Mouse (Mus musculus) kidney, embryonic 14.5 days (tissue): ENCODE measurements around the gene Mtx1. TPM values are rescaled to one million over a fixed set of nuclear protein-coding genes. Genes with fewer than 3 reads are reported as not detected.
"Not testable (repeated sequence)": the region's sequence is repeated elsewhere in the genome, so short reads cannot be mapped to it uniquely, and the experiment has no call there.

Experiments used
- ATAC-seq: fragments of 200-750 bp; cut with Nextera tagmentation; 2 replicates; pipeline ENCODE4 v1.8.0; 2017; ENCODE audit warnings: moderate number of reproducible peaks, mild to moderate bottlenecking, moderate TSS enrichment, moderate library complexity; ENCODE audit not compliant: low FRiP score, low TSS enrichment
- H3K27ac ChIP-seq: fragments of 300-500 bp; sonication (generic); 2 replicates; pipeline ENCODE4 v1.5.1; 2014; ENCODE audit warnings: low read depth, mild to moderate bottlenecking, low read length, moderate library complexity, mixed read lengths
- H3K27me3 ChIP-seq: fragments of 300-500 bp; sonication (generic); 2 replicates; pipeline ENCODE4 v1.6.1; 2014; ENCODE audit warnings: mild to moderate bottlenecking, low read length; ENCODE audit not compliant: control insufficient read depth, insufficient read depth
- H3K36me3 ChIP-seq: fragments of 300-500 bp; sonication (generic); 2 replicates; pipeline ENCODE4 v1.6.1; 2014; ENCODE audit warnings: low read length, mixed read lengths; ENCODE audit not compliant: control insufficient read depth, insufficient read depth
- H3K4me1 ChIP-seq: fragments of 300-500 bp; sonication (generic); 2 replicates; pipeline ENCODE4 v1.6.1; 2014; ENCODE audit warnings: low read length, mixed read lengths; ENCODE audit not compliant: control insufficient read depth, insufficient read depth
- H3K4me2 ChIP-seq: fragments of 300-500 bp; sonication (generic); replicated peaks from 2 replicates; pipeline ENCODE4 v1.6.1; 2014; ENCODE audit warnings: low read depth, mild to moderate bottlenecking, low read length
- H3K4me3 ChIP-seq: fragments of 300-500 bp; sonication (generic); 2 replicates; pipeline ENCODE4 v1.5.1; 2014; ENCODE audit warnings: mild to moderate bottlenecking, low read length
- H3K9ac ChIP-seq: fragments of 300-500 bp; sonication (generic); 2 replicates; pipeline ENCODE4 v1.6.1; 2014; ENCODE audit warnings: low read depth, mild to moderate bottlenecking, low read length, moderate library complexity
- H3K9me3 ChIP-seq: fragments of 300-500 bp; sonication (generic); 2 replicates; pipeline ENCODE4 v1.6.1; 2016; ENCODE audit warnings: low read length; ENCODE audit not compliant: control insufficient read depth
- WGBS: fragments of 180-500 bp; shearing (Covaris S2); extraction: QIAGEN DNeasy Blood & Tissue Kit; methylation state at CpG from one replicate; pipeline ENCODE4 v1.1.7; 2014; 5-methylcytosine and 5-hydroxymethylcytosine counted together
- polyA plus RNA-seq: library from polyadenylated mRNA; unstranded; fragments of >200 nt; fragmentation: Nextera tagmentation; extraction: Ambion mirVana; gene quantifications from 2 replicates; pipeline ENCODE4 v1.2.1, GENCODE M21; 2014

The Mtx1 gene
- polyA plus RNA-seq, 1 experiment from 2014 or later: 217 TPM

GRCm38 (mm10) chr3:89226361-89226760, 527 bp downstream of the Mtx1 start:
- WGBS: 30% methylated on average over 11 of the region's 11 CpGs
- H3K9me3 ChIP-seq: no peaks in the 10 kb centered on the region
- peaks cover 23% of the 10 kb centered on the region; the same call in 1 of the 2 replicates for H3K4me1 ChIP-seq
- H3K27me3 ChIP-seq: no peaks in the 10 kb centered on the region
- ATAC-seq: no peak
- H3K4me3 ChIP-seq: peak overlapping the region; percentile 40; the same call in 1 of the 2 replicates
- H3K27ac ChIP-seq: no peak overlapping the region
- H3K4me2 ChIP-seq: peak overlapping the region; percentile 87
- peak overlapping the region; percentile 54; the same call in 1 of the 2 replicates for H3K9ac ChIP-seq
- H3K36me3 ChIP-seq: peaks cover 3% of the 10 kb centered on the region; the same call in 1 of the 2 replicates

GRCm38 (mm10) chr3:89225918-89226317, 970 bp downstream of the Mtx1 start:
- no peak for ATAC-seq
- no peak overlapping the region for H3K9ac ChIP-seq
- no peak overlapping the region for H3K27ac ChIP-seq
- 32% methylated on average over 4 of the region's 4 CpGs for WGBS
- no peaks in the 10 kb centered on the region for H3K9me3 ChIP-seq
- H3K36me3 ChIP-seq: peaks cover 3% of the 10 kb centered on the region; the same call in 1 of the 2 replicates
- H3K4me2 ChIP-seq: peak overlapping the region; percentile 87
- H3K4me1 ChIP-seq: peaks cover 23% of the 10 kb centered on the region; the same call in 1 of the 2 replicates
- H3K27me3 ChIP-seq: no peaks in the 10 kb centered on the region
- H3K4me3 ChIP-seq: no peak overlapping the region

GRCm38 (mm10) chr3:89225321-89225815, 1.5 kb downstream of the Mtx1 start:
- peaks cover 3% of the 10 kb centered on the region; the same call in 1 of the 2 replicates for H3K36me3 ChIP-seq
- no peak for ATAC-seq
- no peak overlapping the region for H3K4me2 ChIP-seq
- WGBS: 63% methylated on average over 12 of the region's 12 CpGs
- H3K9me3 ChIP-seq: no peaks in the 10 kb centered on the region
- H3K27me3 ChIP-seq: no peaks in the 10 kb centered on the region
- no peak overlapping the region for H3K9ac ChIP-seq
- H3K4me3 ChIP-seq: no peak overlapping the region
- H3K4me1 ChIP-seq: peaks cover 23% of the 10 kb centered on the region; the same call in 1 of the 2 replicates
- H3K27ac ChIP-seq: no peak overlapping the region

GRCm38 (mm10) chr3:89224796-89225195, 2.1 kb downstream of the Mtx1 start:
- Histone ChIP-seq H3K4me1 (peaks cover 23% of the 10 kb centered on the region; the same call in 1 of the 2 replicates), H3K4me2 (no peak overlapping the region), H3K27ac (no peak overlapping the region), H3K9ac (no peak overlapping the region), H3K4me3 (no peak overlapping the region), H3K36me3 (peaks cover 3% of the 10 kb centered on the region; the same call in 1 of the 2 replicates), H3K27me3 (no peaks in the 10 kb centered on the region), H3K9me3 (no peaks in the 10 kb centered on the region)
- 79% methylated on average over 11 of the region's 11 CpGs for WGBS
- ATAC-seq: no peak

GRCm38 (mm10) chr3:89221167-89221566, 5.7 kb downstream of the Mtx1 start:
- H3K27ac ChIP-seq: no peak overlapping the region
- no peak for ATAC-seq
- 71% methylated on average over 5 of the region's 5 CpGs for WGBS
- H3K36me3 ChIP-seq: peaks cover 3% of the 10 kb centered on the region; the same call in 1 of the 2 replicates
- H3K27me3 ChIP-seq: no peaks in the 10 kb centered on the region
- no peak overlapping the region for H3K4me3 ChIP-seq
- H3K4me1 ChIP-seq: peaks cover 4% of the 10 kb centered on the region; the same call in 1 of the 2 replicates
- no peak overlapping the region for H3K9ac ChIP-seq
- no peaks in the 10 kb centered on the region for H3K9me3 ChIP-seq
- H3K4me2 ChIP-seq: no peak overlapping the region

- WGBS: 29% methylated on average over 8 of the region's 8 CpGs
- Histone ChIP-seq H3K4me3 (no peak overlapping the region), H3K27me3 (no peaks in the 10 kb centered on the region), H3K27ac (no peak overlapping the region), H3K9ac (no peak overlapping the region), H3K36me3 (no peaks in the 10 kb centered on the region; the same call in 1 of the 2 replicates), H3K4me1 (peaks cover 16% of the 10 kb centered on the region), H3K9me3 (no peaks in the 10 kb centered on the region), H3K4me2 (no peak overlapping the region)
- ATAC-seq: no peak
Observed at GRCm38 (mm10) chr3:89219546-89219945, 7.3 kb downstream of the Mtx1 start.

- no peaks in the 10 kb centered on the region; the same call in 1 of the 2 replicates for H3K36me3 ChIP-seq
- H3K27ac ChIP-seq: no peak overlapping the region
- peaks cover 17% of the 10 kb centered on the region for H3K4me1 ChIP-seq
- H3K27me3 ChIP-seq: no peaks in the 10 kb centered on the region
- no peak for ATAC-seq
- no peak overlapping the region for H3K4me2 ChIP-seq
- no peak overlapping the region for H3K9ac ChIP-seq
- no peak overlapping the region for H3K4me3 ChIP-seq
- no peaks in the 10 kb centered on the region for H3K9me3 ChIP-seq
- WGBS: 86% methylated on average over 1 of the region's 1 CpGs
Observed at GRCm38 (mm10) chr3:89218271-89218670, 8.6 kb downstream of the Mtx1 start.

- not testable (repeated sequence) for H3K9me3 ChIP-seq, H3K4me3 ChIP-seq, H3K9ac ChIP-seq, ATAC-seq, H3K27me3 ChIP-seq, H3K36me3 ChIP-seq, H3K27ac ChIP-seq, H3K4me2 ChIP-seq
- H3K4me1 ChIP-seq: peaks cover 24% of the 10 kb centered on the region
- WGBS: 78% methylated on average over 7 of the region's 7 CpGs
Observed at GRCm38 (mm10) chr3:89216407-89216806, 10.5 kb downstream of the Mtx1 start.

GRCm38 (mm10) chr3:89215853-89216252, 11.0 kb downstream of the Mtx1 start:
- Histone ChIP-seq H3K36me3 (peaks cover 4% of the 10 kb centered on the region; the same call in 1 of the 2 replicates), H3K9me3 (no peaks in the 10 kb centered on the region), H3K4me3 (peak overlapping the region; percentile 95; the same call in 1 of the 2 replicates), H3K27me3 (no peaks in the 10 kb centered on the region), H3K4me2 (peak overlapping the region; percentile 86), H3K4me1 (peaks cover 24% of the 10 kb centered on the region), H3K27ac (peak overlapping the region; percentile 24; the same call in 1 of the 2 replicates), H3K9ac (peak overlapping the region; percentile 23; the same call in 1 of the 2 replicates)
- ATAC-seq: peak; percentile 30
- 0% methylated on average over 6 of the region's 6 CpGs for WGBS
